Mouse (Mus musculus): Measurements from ENCODE around the gene Cdsn. TPM values are rescaled to one million over a fixed set of nuclear protein-coding genes. Genes with fewer than 3 reads are reported as not detected.

The Cdsn gene
- total and polyA plus RNA-seq, 3 experiments: 0.08 to 0.79 TPM; not detected in 1

DNA sequence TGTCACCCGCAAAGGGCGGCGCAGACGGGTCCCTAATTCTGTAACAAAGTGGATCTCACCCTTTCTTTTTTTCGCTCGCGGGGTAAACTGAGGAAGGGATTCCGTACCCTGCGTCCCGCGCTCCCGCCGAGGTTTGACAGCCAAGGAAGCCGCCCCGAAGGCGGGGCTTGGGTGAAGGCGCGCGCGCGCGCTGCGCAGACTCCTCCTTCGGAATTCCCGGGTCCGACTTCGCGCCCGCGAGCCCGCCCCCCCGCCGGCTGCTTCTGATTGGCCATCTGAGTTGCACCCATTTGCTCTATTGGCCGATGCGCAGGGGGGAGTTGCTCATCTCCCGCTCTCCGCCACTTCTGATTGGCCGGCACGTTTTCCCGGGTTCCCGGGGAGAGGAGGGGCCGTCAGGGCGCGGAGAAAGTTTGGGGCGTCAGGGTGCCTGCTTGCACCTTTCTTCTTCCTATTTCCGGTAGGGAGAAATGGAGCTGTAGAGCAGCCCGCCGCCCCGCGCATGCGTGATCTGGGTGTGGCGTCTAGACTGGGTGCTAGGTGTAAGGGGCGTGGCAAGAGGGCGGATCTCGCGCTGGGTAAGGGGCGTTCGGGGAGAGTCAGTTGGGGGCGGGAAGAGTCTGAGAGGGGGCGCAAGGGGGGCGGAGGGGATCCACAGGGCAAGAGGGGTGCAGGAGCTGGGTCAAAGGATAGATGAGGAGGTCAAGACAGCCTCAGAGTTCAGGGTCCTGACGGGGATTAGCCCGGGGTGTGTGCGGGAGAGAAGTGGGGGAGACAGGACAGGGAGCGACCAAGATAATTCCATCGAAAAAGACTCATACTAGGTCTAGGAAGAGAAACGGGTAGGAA lies 35.1 kb upstream of the Cdsn start, which contains the start of the genes Tcf19 and Cchcr1:
Gene Tcf19, minus strand, starts transcription at position 173 of the 849 bp plus-strand sequence.
Gene Cchcr1, plus strand, starts transcription at position 449 of the 849 bp plus-strand sequence.
- peak; percentile 99 for DNase-seq (ENCODE audit: low read depth, low spot score)
- Histone ChIP-seq H3K4me3 (ENCODE audit: control insufficient read depth in 1 of 2, insufficient read depth in 1 of 2, low read depth in 2 of 2, low read length in 2 of 2) (peak within 1 kb of the TSS; percentile 69 to 79), H3K4me1 (ENCODE audit: control insufficient read depth in 1 of 2, insufficient read depth in 2 of 2, low read length in 2 of 2) (peaks cover 0 to 5% of the 10 kb centered on the region in 2 experiments; a peak in 2 of 4 replicates), H3K27ac (ENCODE audit: control insufficient read depth, low read depth, low read length) (peak within 1 kb of the TSS; percentile 26), H3K9me3 (replicated peaks; ENCODE audit: insufficient read depth, low read length) (no peaks in the 10 kb centered on the region), H3K27me3 (ENCODE audit: control insufficient read depth in 1 of 2, insufficient read depth in 2 of 2, low read length in 2 of 2) (no peaks in the 10 kb centered on the region), H3K36me3 (ENCODE audit: control insufficient read depth in 1 of 2, insufficient read depth in 2 of 2, low read length in 2 of 2) (no peaks in the 10 kb centered on the region), H3K9ac (ENCODE audit: control insufficient read depth, low read depth, low read length, poor library complexity, severe bottlenecking) (peak within 1 kb of the TSS; percentile 83), H3K79me2 (ENCODE audit: control insufficient read depth, insufficient read depth, low read length, poor library complexity) (peaks cover 2% of the 10 kb centered on the region; the same call in 1 of the 2 replicates)
- peak; percentile 79 for TF ChIP-seq HCFC1 (IDR thresholded peaks at IDR 0.05; ENCODE audit: low read depth, low read length)
- TF ChIP-seq MAZ (IDR thresholded peaks at IDR 0.05; ENCODE audit: low read depth, low read length): peak; percentile 70; the same call in 1 of the 2 replicates
- peak; percentile 26; the same call in 1 of the 2 replicates for TF ChIP-seq CHD2 (IDR thresholded peaks at IDR 0.05; ENCODE audit: low read length)
- TF ChIP-seq MAX (IDR thresholded peaks at IDR 0.05; ENCODE audit: low read length): no peak; the same call in 1 of the 2 replicates
- TF ChIP-seq TCF12 (IDR thresholded peaks at IDR 0.05; ENCODE audit: low read depth, low read length): no peak
- peak; percentile 93 for TF ChIP-seq ELF1 (IDR thresholded peaks at IDR 0.05; ENCODE audit: low read depth, low read length)
- TF ChIP-seq ETS1 (IDR thresholded peaks at IDR 0.05; ENCODE audit: low read depth, low read length): no peak
- TF ChIP-seq MXI1 (IDR thresholded peaks at IDR 0.05; ENCODE audit: low read depth, low read length): peak; percentile 59; the same call in 1 of the 2 replicates
- peak; percentile 77 for TF ChIP-seq NRF1 (IDR thresholded peaks at IDR 0.05; ENCODE audit: insufficient read depth, low read depth, low read length, poor library complexity, severe bottlenecking)
- peak; percentile 82; the same call in 1 of the 2 replicates for TF ChIP-seq SIN3A (IDR thresholded peaks at IDR 0.05; ENCODE audit: low read length)
- TF ChIP-seq ZMIZ1 (IDR thresholded peaks at IDR 0.05; ENCODE audit: low read depth, low read length): no peak
- peak; percentile 33 for TF ChIP-seq NELFE (IDR thresholded peaks at IDR 0.05; ENCODE audit: low read depth, low read length)
- TF ChIP-seq E2F4 (IDR thresholded peaks at IDR 0.05; ENCODE audit: borderline replicate concordance, low read depth, low read length): peak; percentile 95
- no peak for TF ChIP-seq USF2 (IDR thresholded peaks at IDR 0.05; ENCODE audit: borderline replicate concordance in 1 of 2, insufficient read depth in 1 of 2, low read depth in 1 of 2, low read length in 2 of 2)
- TF ChIP-seq POLR2A (IDR thresholded peaks at IDR 0.05; ENCODE audit: control insufficient read depth in 1 of 2, insufficient read depth in 1 of 2, low read depth in 1 of 2, low read length in 2 of 2, poor library complexity in 1 of 2): peak; percentile 49 to 52; a peak in 1 of 4 replicates

- Histone ChIP-seq H3K27ac (ENCODE audit: control insufficient read depth, low read depth, low read length) (peak overlapping the region; percentile 17), H3K4me3 (ENCODE audit: control insufficient read depth in 1 of 2, insufficient read depth in 1 of 2, low read depth in 2 of 2, low read length in 2 of 2) (peak overlapping the region; percentile 69 to 71), H3K9ac (ENCODE audit: control insufficient read depth, low read depth, low read length, poor library complexity, severe bottlenecking) (peak overlapping the region; percentile 83), H3K4me1 (ENCODE audit: control insufficient read depth in 1 of 2, insufficient read depth in 2 of 2, low read length in 2 of 2) (peaks cover 0 to 5% of the 10 kb centered on the region in 2 experiments; a peak in 2 of 4 replicates), H3K79me2 (ENCODE audit: control insufficient read depth, insufficient read depth, low read length, poor library complexity) (peaks cover 2% of the 10 kb centered on the region; the same call in 1 of the 2 replicates), H3K27me3 (ENCODE audit: control insufficient read depth in 1 of 2, insufficient read depth in 2 of 2, low read length in 2 of 2) (no peaks in the 10 kb centered on the region), H3K9me3 (replicated peaks; ENCODE audit: insufficient read depth, low read length) (no peaks in the 10 kb centered on the region), H3K36me3 (ENCODE audit: control insufficient read depth in 1 of 2, insufficient read depth in 2 of 2, low read length in 2 of 2) (no peaks in the 10 kb centered on the region)
- no peak for TF ChIP-seq TBP (IDR thresholded peaks at IDR 0.05; ENCODE audit: low read depth, low read length)
- DNase-seq (ENCODE audit: low read depth, low spot score): peak; percentile 34
Observed at GRCm38 (mm10) chr17:35517526-35517925, 34.4 kb upstream of the Cdsn start.

Measured in MEL (cell line).